Mouse (Mus musculus) liver, adult 2 months (tissue): ENCODE results near the gene Zfp382.

ENCODE experiments used
- CTCF ChIP-seq: fragments of 200-500 bp; IDR thresholded peaks from 2 replicates; pipeline ENCODE4 v1.5.1; 2011; ENCODE audit warnings: low read depth, low read length, control low read depth
- POLR2A ChIP-seq: fragments of 200-500 bp; IDR thresholded peaks from 2 replicates; pipeline ENCODE4 v1.6.1; 2011; ENCODE audit warnings: low read length, control low read depth; ENCODE audit not compliant: insufficient read depth; ENCODE audit errors: extremely low read depth

DNA sequence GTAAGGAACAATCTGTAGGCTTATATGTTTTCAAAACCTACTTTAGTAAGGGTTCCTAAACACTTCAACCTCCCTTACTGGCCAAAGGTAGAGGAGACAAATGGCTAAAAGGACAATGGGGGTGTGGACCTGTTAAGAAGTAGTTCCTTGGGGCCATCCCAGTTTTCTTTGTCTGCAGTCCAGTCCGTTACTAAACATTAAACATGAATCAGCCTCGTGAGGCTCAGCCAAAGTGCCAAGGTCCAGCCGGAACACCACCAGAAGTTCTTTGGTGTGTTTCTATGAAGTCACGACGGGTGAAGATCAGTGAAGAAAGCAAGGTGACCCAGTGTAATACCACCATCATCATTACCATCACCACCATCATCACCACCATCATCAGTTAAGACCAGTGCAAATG, 25.3 kb downstream of the Zfp382 start:
- TF ChIP-seq CTCF, result no peak
- TF ChIP-seq POLR2A, result no peak
